Mouse (Mus musculus): ENCODE data around the gene Tenm4.

Tenm4 gene

DNA sequence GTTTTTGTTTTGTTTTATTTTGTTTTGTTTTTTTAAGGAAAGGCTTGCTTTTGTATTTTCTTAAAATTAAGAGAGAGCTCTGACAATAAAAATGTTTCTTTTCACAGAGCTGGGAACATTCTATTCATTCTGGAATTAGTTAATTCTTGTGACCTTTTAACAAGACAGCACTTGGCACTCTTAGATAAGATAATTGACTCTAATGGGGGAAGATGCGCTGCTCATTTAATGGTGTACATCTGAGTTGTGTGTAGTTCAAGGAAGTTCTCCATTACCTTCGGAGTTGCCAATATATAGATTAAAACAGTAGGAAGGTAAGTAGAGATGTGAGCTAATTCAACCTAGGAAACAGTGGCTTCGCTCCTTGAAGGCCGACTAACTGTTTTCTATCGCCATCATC lies 554.6 kb downstream of the Tenm4 start:
- DNase-seq (ENCODE audit: low read depth, low spot score) = no peak

DNA sequence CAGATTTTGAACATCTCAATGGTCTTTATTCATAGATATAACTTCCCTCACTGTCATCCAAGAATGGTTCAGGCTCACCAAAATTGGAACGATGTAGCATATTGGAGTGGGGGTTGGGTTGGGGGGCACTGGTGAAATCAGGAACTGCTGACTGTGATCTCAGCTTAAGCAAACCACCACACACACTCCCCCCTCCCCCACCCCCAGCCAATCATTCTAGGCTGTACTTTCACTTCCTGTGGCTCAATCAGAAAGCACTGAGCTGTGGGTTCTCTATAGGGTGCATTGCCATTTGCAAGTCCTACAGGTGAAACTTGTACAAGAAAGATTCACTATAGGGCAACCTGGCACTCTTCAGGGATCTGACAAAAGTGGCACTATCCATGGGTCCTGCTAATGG lies 559.3 kb downstream of the Tenm4 start:
- DNase-seq (ENCODE audit: low read depth, low spot score) = no peak

DNA sequence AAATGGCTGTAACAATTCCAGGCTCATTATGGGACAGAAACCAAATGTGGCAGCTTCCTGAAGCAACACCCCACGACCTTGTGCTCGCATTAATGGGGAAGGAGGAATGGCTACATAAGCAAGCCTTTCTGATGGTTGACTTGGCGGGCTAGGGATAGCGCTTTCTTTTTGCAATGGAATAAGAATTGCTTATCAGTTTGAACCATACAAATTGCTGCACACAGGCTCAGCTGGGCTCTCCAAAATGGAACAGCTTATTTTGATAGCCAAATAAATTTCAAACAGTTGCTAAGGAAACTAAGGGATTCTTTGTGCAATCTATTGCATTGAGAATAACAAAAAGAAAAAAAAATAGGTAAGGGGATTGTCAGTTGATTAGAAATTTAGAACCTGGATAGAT lies 560.9 kb downstream of the Tenm4 start:
- no peak for DNase-seq (ENCODE audit: low read depth, low spot score)

DNA sequence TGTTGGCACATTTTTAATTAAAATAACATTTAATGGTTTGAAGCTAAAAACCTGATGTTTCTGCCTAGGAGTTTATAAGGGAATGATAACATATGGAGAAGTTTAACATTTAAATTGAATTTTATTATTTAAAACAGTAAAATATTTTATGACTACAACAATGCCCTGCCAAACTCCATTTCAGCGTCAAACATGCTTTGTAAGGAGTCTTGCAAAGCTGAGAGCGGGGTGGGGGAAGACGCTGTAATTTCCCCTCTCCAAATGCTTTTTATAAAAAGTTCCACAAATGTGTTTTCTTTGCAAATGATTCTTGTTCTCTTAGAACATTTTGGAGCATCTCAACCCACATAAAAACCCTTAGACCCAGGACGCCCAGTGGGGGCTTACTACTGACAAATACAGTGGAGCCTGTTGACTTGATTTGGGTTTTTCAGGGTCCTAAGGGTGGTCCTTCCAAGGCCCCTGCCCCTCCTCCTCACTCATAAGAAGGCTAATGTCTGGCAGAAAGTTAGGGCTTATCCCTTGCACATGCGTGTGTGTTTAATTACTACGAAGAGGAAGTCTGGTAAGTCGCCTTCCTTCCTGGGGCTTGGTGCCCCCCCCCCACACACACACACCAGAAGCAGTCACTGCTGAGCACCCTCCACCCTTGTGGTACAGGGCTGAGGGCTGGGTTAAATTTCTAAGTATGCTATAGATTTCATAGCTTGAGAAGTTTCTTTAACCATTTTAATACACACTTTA lies 563.4 kb downstream of the Tenm4 start:
- DNase-seq (ENCODE audit: low read depth, low spot score) = no peak

GRCm38 (mm10) chr7:96740631-96741030 lies 569.6 kb downstream of the Tenm4 start:
- no peak for DNase-seq (ENCODE audit: low read depth, low spot score)

DNA sequence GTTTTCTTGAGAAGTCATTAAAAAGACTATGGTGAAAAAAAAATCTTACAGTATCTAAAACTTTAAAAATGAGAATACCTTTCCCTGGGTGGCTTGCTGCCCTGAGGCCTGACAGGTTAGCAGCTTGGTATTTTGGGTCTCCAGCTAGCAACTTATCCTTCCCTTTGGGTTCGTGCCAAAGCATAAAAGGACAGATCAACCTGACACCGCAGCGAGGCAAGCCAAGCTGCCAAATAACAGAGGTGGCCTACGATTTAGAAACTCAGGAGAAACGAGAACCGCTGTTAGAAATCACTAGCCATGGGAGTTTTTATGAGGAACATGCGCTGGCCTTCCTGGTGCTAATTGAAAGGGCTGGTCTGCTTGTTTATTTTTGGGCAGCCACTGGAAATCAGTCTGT lies 571.2 kb downstream of the Tenm4 start:
- DNase-seq (ENCODE audit: low read depth, low spot score) = no peak

GRCm38 (mm10) chr7:96745956-96746355 lies 574.9 kb downstream of the Tenm4 start:
- peak; percentile 47 for DNase-seq (ENCODE audit: low read depth, low spot score)

DNA sequence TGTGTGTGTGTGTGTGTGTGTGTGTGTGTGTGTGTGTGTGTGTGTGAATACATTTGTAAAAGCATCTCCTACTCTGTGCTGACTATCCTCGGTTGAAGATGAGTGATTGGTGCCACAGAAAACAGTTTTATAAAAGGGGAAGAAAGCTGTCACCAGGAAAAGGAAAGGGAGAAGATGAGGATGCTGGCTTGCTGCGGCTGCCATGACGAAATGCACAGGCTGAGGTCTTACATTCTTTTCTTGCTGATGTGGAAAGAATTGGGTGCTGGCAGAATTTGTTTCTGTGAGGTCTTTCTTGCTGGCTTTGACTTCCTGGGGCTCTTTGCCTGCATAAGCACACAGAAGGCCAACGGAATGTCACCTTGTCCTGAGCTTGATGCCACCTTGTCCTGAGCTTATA lies 575.7 kb downstream of the Tenm4 start:
- DNase-seq (ENCODE audit: low read depth, low spot score) = no peak

GRCm38 (mm10) chr7:96748538-96749045 lies 577.5 kb downstream of the Tenm4 start:
- no peak for DNase-seq (ENCODE audit: low read depth, low spot score)

- peak; percentile 42 for DNase-seq (ENCODE audit: low read depth, low spot score)
Measured at GRCm38 (mm10) chr7:96749753-96750152, 578.7 kb downstream of the Tenm4 start.

DNA sequence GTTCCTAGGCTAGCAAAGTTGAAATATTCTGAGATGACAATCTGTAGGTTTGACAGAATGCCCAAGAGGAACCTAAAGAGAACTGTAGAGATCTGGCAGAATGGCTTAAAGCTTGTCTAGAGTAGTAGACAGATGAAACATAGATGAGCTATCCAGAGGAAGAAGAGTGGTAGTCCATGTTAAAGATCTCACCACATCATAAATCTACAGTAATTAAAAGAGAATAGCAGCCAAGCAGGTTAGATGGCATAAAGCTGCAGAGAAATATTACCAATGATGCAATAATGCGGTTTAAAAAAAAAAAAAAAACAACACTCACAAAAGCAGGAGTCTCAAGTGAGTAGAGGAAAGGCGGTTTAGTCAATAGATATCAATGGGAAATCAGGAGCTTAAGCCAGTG lies 580.2 kb downstream of the Tenm4 start:
- DNase-seq (ENCODE audit: low read depth, low spot score) = no peak

DNA sequence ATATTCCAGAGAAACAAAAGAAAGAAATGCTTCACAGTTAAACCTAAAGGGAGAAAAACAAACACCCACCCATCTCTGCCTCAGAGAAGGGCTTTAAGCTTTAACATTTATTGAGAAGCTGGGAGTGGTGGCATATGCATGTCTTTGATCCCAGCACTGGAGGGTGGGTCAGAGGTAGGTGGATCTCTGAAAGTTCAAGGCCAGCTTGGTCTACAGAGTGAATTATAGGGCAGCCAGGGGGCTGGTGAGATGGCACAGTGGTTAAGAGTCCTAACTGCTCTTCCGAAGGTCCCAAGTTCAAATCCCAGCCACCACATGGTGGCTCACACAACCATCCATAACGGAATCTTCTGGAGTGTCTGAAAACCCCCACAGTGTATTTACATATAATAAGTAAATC lies 581.7 kb downstream of the Tenm4 start:
- DNase-seq (ENCODE audit: low read depth, low spot score) = no peak

GRCm38 (mm10) chr7:96753335-96754095 lies 582.5 kb downstream of the Tenm4 start:
- DNase-seq (ENCODE audit: low read depth, low spot score) = no peak

DNA sequence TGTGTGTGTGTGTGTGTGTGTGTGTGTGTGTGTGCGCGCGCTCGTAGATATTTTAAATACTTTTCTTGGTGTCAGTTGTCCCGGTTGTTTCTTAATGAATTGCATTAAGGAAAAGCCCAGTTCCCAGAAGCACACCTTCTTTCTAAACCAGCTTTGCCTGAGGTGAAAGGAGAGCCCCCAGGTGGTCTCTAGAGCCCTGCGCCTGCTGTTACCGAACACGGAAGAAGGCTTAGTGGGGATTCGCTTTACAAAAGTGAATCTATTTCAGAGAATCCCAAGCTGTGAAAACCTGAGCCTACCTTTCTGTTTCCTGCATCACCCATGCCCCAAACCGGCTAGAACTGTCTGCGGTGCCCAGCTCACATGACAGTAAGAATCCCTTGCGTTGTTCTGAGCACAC lies 583.1 kb downstream of the Tenm4 start:
- DNase-seq (ENCODE audit: low read depth, low spot score) = no peak

- no peak for DNase-seq (ENCODE audit: low read depth, low spot score)
Measured at GRCm38 (mm10) chr7:96755459-96756094, 584.5 kb downstream of the Tenm4 start.

- no peak for DNase-seq (ENCODE audit: low read depth, low spot score)
Measured at GRCm38 (mm10) chr7:96756104-96756742, 585.2 kb downstream of the Tenm4 start.

GRCm38 (mm10) chr7:96757067-96757466 lies 586.0 kb downstream of the Tenm4 start:
- no peak for DNase-seq (ENCODE audit: low read depth, low spot score)

GRCm38 (mm10) chr7:96760208-96760607 lies 589.2 kb downstream of the Tenm4 start:
- no peak for DNase-seq (ENCODE audit: low read depth, low spot score)

- no peak for DNase-seq (ENCODE audit: low read depth, low spot score)
Measured at GRCm38 (mm10) chr7:96761151-96761550, 590.1 kb downstream of the Tenm4 start.

DNA sequence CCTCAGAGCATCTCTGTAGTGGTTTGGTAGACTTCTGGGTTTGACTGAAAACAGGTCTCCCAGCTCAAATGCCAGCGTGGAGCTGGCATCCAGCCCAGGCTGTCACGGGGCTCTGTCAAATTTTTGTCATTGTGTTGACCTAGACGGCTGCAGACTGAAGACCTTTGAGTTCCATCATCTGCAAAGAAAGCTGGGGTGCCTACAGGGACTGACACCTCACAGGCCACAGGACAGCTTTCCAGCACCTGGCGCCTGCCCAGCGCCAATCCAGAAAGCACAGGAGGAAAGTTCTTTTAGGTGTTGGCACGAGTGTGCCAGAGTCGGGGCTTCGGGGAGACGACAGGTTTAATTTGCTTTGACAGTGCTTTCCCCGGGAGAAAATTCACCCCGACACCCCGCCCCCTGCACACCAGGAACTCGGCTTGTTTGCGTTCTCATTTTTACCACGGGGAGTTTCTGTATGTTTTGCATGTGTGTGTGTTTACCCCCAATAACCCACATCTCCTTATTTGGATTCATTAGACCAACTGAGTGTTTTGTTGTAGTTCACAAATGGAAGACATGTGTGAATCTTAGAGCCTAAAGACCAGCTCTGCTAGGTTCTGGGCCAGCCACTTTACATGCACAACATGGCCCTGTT lies 594.4 kb downstream of the Tenm4 start:
- DNase-seq (ENCODE audit: low read depth, low spot score) = no peak

GRCm38 (mm10) chr7:96767090-96767489 lies 596.0 kb downstream of the Tenm4 start:
- DNase-seq (ENCODE audit: low read depth, low spot score) = no peak

- DNase-seq (ENCODE audit: low read depth, low spot score) = no peak
Measured at GRCm38 (mm10) chr7:96768718-96769117, 597.7 kb downstream of the Tenm4 start.
